Mouse (Mus musculus) frontal cortex, postnatal 14 days (tissue): ENCODE results near the gene Gnat1.
A peak's percentile ranks its signal among the peaks of the same experiment; 100 is the strongest.

Experiments
- DNase-seq, 2 experiments: peaks; one replicate each; pipeline ENCODE4 v3.0.0; 2022; ENCODE audit warnings: low spot score in 2 of 2

Gnat1 gene

DNA sequence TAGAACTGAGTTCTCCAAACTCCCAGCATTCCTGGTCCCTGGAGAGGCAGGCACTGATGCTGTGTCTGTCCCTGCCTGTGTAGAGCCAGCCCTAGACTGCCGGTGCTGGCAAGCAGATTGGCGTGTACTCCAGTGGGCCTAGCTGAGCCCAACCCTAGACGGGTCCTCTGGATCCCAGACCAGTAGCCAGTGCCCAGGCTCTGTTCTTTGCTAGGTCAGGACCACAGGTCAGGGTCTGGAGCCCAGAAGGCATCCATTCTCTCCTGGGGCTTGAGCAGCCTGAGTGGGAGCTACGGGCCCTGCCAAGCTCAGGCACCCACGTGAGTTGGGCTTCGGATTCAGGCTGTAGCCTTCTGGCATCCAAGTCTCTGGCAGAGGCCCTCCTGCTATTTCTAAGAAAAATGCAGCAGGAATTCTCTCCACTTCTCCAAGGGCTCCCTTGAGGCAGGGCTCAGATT, 20.6 kb upstream of the Gnat1 start:
- DNase-seq: peak; percentile 41 to 48

GRCm38 (mm10) chr9:107699376-107699980, 20.0 kb upstream of the Gnat1 start:
- DNase-seq: no peak

GRCm38 (mm10) chr9:107698611-107699190, 19.2 kb upstream of the Gnat1 start:
- DNase-seq: no peak

DNA sequence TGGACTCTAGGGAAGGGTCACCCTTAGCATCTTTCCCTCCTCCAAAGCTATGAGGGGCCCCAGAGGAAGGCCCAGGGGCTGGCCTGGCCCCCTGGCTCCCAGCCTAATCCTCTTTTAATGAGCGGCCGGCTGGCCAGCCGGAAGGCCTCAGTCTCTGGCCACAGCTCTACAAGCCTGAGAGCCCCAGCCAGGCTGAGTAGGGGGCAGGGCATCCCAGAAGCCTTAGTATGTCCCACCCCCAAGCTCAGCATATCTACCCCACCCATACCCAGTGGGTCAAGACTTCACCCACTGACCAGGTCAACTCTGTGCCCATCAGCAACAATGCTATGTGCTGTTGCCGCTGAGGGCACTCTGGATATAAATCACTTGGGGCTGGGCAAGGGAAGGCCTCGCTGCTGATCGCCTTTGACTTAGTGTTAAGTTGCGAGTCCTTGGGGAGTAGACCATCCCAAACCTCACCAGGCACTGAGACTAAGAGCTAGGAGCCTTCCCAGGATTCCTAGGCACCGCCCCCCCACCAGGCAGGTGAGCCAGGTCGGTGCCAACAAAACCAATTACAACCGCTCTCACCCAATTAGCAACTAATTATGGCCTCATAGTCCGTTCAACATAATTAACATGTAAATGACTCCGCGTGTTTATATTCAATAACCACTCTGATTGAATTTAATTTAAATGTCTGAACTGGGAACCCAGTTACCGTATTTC, 18.5 kb upstream of the Gnat1 start:
- DNase-seq: no peak

DNA sequence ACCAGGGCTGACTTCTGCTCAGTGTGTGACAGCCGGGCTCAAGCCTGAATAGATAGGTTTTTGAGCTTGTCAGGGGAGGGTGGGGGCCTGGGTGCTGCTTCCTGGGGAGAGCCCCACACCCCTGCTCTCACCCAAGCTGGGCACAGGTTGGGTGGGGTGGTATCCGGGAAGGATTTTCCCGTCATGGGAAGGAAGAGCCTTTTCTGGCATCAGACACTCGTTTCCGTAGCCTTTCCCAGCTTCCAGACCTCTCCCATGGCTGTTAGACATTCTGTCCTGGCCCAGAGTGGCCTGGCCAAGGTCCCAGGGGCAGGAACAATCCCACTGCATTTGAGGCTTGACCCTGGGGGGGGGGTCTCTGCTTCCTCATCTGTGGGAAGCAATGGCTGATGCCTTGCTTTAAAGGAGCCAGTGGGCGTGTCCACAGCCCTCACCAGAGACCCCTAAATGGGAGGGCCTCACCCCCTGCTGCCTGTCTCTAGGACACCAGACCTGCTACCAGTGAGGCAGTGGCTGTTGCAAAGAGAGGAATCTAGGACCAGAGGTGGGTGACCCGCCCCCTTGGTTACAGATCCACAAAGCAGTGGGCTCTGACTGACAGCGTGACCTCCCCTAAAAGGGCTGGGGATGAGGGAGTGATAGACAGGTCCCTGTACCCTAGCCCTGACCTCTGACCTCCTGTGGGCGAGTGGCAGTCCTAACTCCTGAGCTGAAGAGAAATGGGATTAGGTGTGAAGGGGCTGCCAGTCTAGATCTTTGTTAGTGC, 17.5 kb upstream of the Gnat1 start:
- DNase-seq: no peak

- DNase-seq: no peak
Observed at GRCm38 (mm10) chr9:107696106-107696479, 16.6 kb upstream of the Gnat1 start.

DNA sequence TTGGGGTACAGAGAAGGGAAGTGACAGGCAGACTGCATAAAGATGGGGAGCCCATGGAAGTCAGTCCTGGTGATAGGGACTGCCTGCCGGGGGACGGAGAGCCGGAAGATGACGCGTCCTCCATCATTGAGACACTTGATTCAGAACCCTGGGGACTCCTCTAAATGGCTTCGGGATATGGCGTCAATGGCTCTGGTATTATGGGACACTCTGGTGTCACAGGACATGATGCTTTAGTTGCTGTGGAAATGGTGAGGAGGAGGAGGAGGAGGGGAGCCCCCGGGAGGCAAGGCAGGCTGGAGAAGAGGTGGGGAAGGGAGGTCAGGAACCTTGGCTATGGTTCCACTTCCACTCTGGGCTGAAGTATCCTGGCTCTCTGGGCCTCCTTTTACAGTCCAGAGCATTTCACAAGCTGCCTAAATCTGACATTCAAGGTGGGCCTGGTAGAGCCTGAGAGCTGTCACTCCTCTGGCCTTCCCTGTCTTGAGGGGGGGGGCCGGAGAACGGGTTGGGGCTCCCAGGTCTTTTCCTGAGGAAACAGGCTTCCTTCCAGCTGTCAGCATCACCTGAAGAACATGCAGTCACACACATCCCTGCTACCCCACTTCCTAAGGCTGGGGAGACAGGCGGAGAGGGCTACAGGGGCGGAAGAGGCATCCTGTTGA, 16.1 kb upstream of the Gnat1 start:
- no peak for DNase-seq

GRCm38 (mm10) chr9:107694627-107695026, 15.1 kb upstream of the Gnat1 start:
- DNase-seq: no peak

DNA sequence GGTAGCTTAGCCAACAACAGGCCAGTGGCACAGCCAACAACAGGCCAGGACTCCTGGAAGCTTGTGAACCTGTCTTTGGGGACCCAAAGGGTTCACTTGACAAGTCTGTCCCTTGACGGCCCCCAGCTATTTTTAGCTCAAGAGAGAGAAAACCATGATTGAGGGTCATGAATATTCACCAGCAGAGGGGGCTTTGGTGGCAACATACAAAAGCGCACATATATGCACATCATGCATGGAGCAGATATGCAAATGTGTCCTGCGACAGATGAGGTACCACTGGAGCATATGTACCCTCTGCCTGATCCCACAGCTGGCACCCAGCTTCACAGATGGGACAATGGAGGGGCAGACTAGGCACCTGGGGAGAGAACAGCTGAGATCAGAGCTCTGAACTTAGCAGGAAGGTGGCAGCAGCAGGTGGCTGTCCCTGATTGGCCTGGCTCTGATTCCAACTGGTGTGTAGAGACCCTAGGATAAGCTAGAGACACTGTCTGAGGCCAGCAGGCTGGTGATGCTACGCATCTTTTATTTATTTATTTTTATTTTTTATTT, 14.0 kb upstream of the Gnat1 start:
- no peak for DNase-seq

GRCm38 (mm10) chr9:107692785-107693184, 13.3 kb upstream of the Gnat1 start:
- DNase-seq: no peak

DNA sequence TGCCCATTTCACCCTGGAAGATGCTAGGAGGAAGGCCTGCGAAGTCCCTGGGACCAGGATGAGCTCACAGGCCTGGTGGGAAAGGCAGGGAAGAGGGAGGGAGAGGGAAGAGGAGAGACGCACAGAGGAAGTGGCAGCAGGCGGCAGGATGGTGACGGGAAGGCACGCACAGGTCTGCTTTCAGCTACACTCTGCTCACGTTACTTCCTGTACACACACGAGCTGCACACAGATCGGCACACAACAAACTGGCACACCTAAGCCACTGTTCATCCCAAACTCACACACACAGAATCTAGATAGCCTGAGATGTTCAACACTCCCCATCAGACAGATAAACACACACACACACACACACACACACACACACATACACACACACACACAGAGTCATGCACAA, 10.9 kb upstream of the Gnat1 start:
- no peak for DNase-seq

GRCm38 (mm10) chr9:107688939-107689338, 9.4 kb upstream of the Gnat1 start:
- DNase-seq: no peak

- DNase-seq: no peak
Observed at GRCm38 (mm10) chr9:107688415-107688814, 8.9 kb upstream of the Gnat1 start.

- no peak for DNase-seq
Observed at GRCm38 (mm10) chr9:107685231-107685981, 5.9 kb upstream of the Gnat1 start.

DNA sequence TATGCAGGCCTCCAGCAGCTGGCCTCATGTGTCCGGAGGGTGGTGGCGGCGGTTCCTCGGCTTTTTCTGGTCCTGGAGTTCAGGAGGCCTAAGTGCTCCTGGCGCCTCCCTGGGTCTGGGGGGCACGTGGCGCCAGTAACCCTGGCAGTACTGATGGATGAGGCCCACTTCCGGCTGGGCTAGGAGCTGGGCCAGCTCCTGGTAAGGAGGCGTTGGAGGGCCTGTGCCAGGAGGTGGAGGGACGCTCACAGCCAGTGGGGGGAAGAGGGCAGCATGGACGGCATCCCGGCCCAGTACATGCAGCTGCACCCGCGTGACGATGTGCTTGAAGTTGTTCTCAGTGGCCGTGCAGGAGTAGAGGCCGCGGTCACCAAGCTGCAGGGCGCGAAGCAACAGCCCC, 2.9 kb upstream of the Gnat1 start:
- DNase-seq: no peak

DNA sequence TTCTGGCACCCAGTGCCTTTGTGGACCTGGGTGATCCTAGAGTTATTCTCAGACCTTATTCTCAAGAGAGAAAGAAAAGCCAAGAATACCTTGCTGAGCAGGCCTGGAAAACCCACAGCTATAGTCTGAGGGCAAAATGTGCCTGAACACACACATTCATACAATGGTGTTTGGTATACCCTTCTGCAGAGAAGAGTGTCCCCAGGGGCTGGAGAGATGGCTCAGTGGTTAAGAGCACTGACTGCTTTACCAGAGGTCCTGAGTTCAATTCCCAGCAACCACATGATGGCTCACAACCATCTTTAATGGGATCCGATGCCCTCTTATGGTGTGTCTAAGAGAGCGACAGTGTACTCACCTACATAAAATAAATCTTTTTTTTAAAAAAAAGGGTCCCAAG, 651 bp downstream of the Gnat1 start:
- DNase-seq: no peak

GRCm38 (mm10) chr9:107677819-107678526, 1.5 kb downstream of the Gnat1 start:
- peak in 1 of 2 experiments; percentile 59 for DNase-seq

DNA sequence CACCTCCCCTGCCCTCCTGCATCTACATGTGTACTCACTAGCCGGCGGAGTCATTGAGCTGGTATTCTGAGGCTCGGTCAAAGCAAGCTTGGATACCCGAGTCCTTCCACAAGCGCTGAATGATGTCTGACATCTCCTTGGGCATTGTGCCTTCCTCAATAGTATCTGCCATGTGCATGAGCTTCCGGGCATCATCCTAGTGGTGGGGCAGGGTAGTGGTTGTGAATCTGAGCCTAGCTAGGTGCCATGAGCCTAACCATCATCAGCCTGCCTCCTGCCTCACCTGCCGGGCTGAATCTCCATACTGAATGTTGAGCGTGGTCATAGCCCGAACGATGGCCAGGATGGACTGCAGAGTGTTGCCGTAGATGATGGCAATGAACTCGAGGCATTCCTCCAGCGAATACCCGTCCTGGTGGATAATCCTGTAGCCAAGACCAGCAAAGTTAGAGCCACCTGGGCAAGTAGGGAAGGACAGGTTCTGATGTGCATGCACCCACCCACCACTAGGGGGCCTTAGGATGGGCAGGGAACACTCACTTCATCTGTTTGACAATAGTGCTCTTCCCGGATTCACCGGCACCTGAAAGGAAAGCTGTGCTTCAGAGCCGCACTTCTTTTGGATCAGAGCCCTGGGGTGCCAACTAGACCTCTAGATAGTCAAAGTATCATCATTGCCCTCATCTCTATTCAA, 2.3 kb downstream of the Gnat1 start:
- no peak for DNase-seq

DNA sequence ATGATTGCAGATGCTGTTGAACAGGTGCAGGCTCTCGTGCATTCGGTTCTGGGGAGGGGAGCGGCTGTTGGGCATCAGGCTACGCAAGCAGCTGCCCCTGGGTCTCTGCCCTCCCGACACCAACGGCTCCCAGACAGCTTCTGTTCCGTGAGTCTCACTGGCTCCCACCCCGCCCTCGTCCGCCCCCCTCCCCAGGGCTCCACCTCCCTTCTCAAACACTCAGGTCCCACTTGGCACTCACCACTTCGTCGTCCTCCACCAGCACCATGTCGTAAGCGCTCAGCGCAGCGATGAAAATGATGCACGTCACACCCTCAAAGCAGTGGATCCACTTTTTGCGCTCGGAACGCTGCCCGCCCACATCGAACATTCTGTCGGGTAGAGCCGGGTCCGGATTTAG, 3.2 kb downstream of the Gnat1 start:
- no peak for DNase-seq
